Mouse (Mus musculus): ENCODE data around the gene Mep1a. TPM values are rescaled to one million over a fixed set of nuclear protein-coding genes. Genes with fewer than 3 reads are reported as not detected.
"Not testable (repeated sequence)": the region's sequence is repeated elsewhere in the genome, so short reads cannot be mapped to it uniquely, and the experiment has no call there.

Gene Mep1a
- polyA plus RNA-seq, 1 experiment from 2014 or later = not detected

DNA sequence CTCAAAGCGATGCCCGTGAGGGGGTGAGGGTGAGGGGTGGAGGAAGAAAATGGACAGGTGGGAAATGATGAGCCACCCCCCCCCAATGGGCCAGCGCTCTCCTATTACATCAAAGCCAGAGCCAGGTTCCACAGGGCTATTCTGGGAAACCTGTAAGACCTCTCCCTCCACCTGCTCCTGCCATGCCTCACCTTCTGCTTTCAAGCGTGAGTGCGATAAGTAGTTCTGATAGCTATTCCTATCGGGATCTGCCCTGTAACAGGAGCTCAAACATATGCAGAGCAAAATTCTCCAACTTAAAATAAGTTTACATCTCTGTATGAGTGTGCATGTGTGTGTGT, 2.0 kb upstream of the Mep1a start:
- Histone ChIP-seq H3K9me3 (replicated peaks) (no peaks in the 10 kb centered on the region), H3K4me1 (no peaks in the 10 kb centered on the region), H3K27me3 (no peaks in the 10 kb centered on the region), H3K36me3 (no peaks in the 10 kb centered on the region), H3K27ac (no peak overlapping the region), H3K9ac (no peak overlapping the region), H3K4me3 (no peak overlapping the region), H3K4me2 (replicated peaks) (no peak overlapping the region)
- WGBS = 77% methylated on average over 6 of the region's 6 CpGs
- no peak for ATAC-seq (ENCODE audit: low FRiP score)

DNA sequence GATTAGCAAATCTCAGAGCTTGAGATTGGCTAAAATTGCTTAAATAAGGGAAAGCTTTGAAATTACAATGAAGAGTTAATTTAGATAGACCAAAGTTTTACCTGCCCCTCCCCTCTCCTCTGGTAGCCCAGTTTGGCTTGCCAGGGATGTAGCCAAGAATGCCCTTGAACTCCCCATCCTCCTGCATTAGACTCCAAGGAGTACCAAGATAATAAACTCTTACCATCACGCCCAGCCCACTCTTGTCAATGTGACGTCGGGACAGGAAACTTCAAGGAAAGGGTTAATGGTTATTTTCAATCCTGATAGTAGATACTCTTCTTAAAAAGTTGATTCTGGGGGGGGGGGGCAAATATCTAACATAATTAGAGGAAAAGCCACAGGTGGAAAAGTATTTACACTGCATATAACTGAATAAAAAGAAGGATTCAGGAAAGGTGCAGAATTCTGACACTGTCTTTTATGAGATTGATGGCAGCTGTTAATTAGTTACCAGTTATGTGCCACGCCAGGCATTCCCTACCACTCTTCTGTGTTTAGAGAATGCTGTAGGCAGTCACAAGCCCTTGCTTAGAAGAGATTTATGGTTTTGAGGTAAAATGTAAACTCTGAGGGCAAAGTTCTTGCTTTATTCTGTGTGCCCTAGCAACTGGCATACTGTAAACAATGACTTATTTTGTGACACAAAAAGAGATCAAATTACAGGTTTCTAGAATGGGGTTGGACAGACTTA, 1.4 kb upstream of the Mep1a start:
- Histone ChIP-seq H3K9me3 (replicated peaks) (no peaks in the 10 kb centered on the region), H3K4me3 (no peak overlapping the region), H3K27me3 (no peaks in the 10 kb centered on the region), H3K4me1 (no peaks in the 10 kb centered on the region), H3K27ac (no peak overlapping the region), H3K4me2 (replicated peaks) (no peak overlapping the region), H3K9ac (no peak overlapping the region), H3K36me3 (no peaks in the 10 kb centered on the region)
- WGBS = 72% methylated on average over 4 of the region's 4 CpGs
- no peak for ATAC-seq (ENCODE audit: low FRiP score)

DNA sequence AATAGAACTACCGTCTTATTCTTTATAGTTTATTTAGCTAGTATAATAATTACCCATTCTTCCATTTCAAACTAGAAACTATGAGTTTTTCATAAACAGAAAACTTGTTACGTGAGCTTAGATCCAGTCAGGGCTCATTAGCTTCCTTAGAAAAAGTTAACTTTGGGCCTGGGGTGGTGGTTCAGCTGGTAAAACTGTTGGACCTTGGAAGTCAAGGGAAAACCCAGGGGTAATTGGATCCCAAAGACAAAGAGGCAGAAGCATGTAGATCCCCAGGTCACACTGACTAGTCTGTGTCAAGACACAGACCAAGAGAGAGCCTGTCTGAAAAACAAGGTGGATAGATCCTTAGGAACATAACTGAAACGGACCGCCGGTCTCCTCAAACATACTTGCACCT, 981 bp downstream of the Mep1a start:
- no peaks in the 10 kb centered on the region for H3K4me1 ChIP-seq
- ATAC-seq (ENCODE audit: low FRiP score) = no peak
- H3K4me2 ChIP-seq (replicated peaks) = no peak overlapping the region
- no peaks in the 10 kb centered on the region for H3K9me3 ChIP-seq (replicated peaks)
- H3K4me3 ChIP-seq = no peak overlapping the region
- H3K9ac ChIP-seq = no peak overlapping the region
- no peaks in the 10 kb centered on the region for H3K27me3 ChIP-seq
- 95% methylated on average over 5 of the region's 5 CpGs for WGBS
- H3K27ac ChIP-seq = no peak overlapping the region
- no peaks in the 10 kb centered on the region for H3K36me3 ChIP-seq

DNA sequence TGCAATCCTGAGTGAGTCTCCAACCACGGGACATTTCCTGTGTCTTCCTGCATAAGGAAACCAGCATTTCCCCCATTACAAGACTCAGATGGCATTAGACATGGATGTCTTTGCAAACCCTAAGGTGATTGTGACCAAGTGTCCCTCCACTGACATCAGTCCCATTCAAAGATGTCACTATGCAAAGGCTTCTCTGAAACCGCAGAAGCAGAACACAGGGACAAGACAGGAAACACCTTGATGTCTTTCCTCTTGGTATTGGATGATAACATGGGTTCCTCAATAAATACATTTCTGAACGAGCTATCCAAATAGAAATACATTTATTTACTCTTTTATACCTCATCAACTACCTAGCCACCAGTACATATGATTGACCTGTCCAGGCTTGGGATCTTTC, 1.4 kb downstream of the Mep1a start:
- Histone ChIP-seq H3K36me3 (no peaks in the 10 kb centered on the region), H3K27ac (no peak overlapping the region), H3K9me3 (replicated peaks) (no peaks in the 10 kb centered on the region), H3K4me2 (replicated peaks) (no peak overlapping the region), H3K9ac (no peak overlapping the region), H3K27me3 (no peaks in the 10 kb centered on the region), H3K4me3 (no peak overlapping the region), H3K4me1 (no peaks in the 10 kb centered on the region)
- WGBS = 81% methylated on average over 3 of the region's 3 CpGs
- no peak for ATAC-seq (ENCODE audit: low FRiP score)

DNA sequence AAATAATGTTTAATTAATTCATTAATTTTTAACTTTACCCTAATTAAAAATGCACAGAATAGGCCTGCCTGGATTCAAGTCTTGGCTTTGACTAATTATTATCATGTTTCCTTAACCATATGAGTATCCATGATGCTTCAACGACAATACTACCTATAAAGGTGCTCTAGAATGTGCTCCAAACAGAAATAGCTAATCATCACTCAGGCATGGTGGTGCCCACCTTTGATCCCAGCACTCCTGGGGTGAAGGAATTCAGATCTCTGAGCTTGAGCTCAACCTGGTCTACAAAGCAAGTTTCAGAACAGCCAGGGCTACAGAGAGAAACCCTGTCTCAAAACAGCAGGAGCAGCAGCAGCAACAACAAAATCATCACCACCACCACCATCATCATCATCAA, 2.1 kb downstream of the Mep1a start:
- Histone ChIP-seq H3K9ac (no peak overlapping the region), H3K4me2 (replicated peaks) (no peak overlapping the region), H3K4me3 (no peak overlapping the region), H3K27ac (no peak overlapping the region), H3K27me3 (no peaks in the 10 kb centered on the region), H3K9me3 (replicated peaks) (no peaks in the 10 kb centered on the region), H3K36me3 (no peaks in the 10 kb centered on the region), H3K4me1 (no peaks in the 10 kb centered on the region)
- WGBS = 87% methylated on average over 1 of the region's 1 CpGs
- ATAC-seq (ENCODE audit: low FRiP score) = no peak

DNA sequence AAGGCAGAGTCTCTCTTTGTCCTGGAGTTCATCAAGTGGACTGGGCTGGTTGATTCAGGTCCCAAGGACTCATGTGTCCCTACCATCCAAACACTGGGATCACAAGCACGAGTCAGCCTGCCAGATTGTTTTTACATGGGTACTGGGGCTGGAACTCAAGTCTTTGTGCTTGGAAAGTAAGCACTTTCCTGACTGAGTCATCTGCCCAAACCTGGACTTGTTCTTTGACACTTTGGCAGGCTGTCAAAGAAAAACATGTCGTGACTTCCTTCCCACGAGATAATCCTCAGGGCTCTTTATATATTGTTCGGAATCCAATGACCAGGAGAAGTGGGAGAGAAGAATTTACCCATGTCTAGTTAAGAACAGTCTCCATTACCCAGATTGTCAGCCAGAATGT, 5.1 kb downstream of the Mep1a start:
- H3K36me3 ChIP-seq = no peaks in the 10 kb centered on the region
- H3K4me1 ChIP-seq = no peaks in the 10 kb centered on the region
- no peak overlapping the region for H3K9ac ChIP-seq
- no peak overlapping the region for H3K4me2 ChIP-seq (replicated peaks)
- no peak for ATAC-seq (ENCODE audit: low FRiP score)
- H3K9me3 ChIP-seq (replicated peaks) = no peaks in the 10 kb centered on the region
- no peaks in the 10 kb centered on the region for H3K27me3 ChIP-seq
- no peak overlapping the region for H3K27ac ChIP-seq
- no peak overlapping the region for H3K4me3 ChIP-seq
- WGBS = 87% methylated on average over 4 of the region's 4 CpGs

DNA sequence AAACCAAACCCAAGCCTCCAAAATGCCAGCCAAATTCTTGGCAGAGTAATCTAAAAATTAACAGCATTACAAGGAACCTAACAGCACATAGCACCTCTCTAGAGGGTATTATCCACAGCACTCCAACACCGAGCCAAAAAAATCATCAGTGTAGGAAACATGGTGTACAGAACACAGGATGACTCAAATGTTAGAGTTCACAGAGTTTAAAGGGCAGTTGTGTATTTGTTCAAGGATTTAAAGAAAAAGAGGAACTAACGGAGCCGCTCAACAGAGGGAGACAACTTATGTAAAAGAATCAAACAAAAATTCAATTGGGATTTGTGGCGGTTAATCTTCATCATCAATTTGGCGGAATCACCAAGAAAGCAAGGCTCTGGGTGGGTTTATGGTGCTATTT, 7.1 kb downstream of the Mep1a start:
- H3K9ac ChIP-seq = no peak overlapping the region
- H3K27me3 ChIP-seq = no peaks in the 10 kb centered on the region
- H3K9me3 ChIP-seq (replicated peaks) = no peaks in the 10 kb centered on the region
- no peak for ATAC-seq (ENCODE audit: low FRiP score)
- H3K27ac ChIP-seq = no peak overlapping the region
- no peak overlapping the region for H3K4me2 ChIP-seq (replicated peaks)
- no peaks in the 10 kb centered on the region for H3K36me3 ChIP-seq
- 85% methylated on average over 5 of the region's 5 CpGs for WGBS
- H3K4me1 ChIP-seq = no peaks in the 10 kb centered on the region
- no peak overlapping the region for H3K4me3 ChIP-seq

DNA sequence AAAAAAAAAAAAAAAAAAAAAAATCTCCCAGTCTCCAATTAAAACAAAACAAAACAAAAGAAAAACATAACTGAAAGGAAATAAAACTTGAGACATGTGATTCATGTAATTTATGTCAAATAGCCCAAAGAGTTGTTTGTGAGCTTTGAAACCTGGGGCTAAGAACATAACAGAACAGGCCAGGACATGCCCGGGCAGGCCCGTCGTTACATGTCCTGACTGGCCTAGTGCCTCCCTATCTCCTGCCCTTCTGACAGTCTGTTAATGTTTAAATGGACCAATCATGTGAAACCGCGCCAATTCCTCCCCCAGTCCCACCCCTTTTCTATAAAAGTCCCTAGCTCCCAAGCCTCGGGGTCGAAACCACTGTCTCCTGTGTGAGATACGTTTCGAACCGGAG, 12.2 kb downstream of the Mep1a start:
- not testable (repeated sequence) for H3K4me2 ChIP-seq (replicated peaks); H3K4me1 ChIP-seq; H3K9me3 ChIP-seq (replicated peaks); H3K9ac ChIP-seq; H3K4me3 ChIP-seq; ATAC-seq (ENCODE audit: low FRiP score); H3K36me3 ChIP-seq; H3K27ac ChIP-seq; H3K27me3 ChIP-seq
- 100% methylated on average over 8 of the region's 10 CpGs for WGBS

DNA sequence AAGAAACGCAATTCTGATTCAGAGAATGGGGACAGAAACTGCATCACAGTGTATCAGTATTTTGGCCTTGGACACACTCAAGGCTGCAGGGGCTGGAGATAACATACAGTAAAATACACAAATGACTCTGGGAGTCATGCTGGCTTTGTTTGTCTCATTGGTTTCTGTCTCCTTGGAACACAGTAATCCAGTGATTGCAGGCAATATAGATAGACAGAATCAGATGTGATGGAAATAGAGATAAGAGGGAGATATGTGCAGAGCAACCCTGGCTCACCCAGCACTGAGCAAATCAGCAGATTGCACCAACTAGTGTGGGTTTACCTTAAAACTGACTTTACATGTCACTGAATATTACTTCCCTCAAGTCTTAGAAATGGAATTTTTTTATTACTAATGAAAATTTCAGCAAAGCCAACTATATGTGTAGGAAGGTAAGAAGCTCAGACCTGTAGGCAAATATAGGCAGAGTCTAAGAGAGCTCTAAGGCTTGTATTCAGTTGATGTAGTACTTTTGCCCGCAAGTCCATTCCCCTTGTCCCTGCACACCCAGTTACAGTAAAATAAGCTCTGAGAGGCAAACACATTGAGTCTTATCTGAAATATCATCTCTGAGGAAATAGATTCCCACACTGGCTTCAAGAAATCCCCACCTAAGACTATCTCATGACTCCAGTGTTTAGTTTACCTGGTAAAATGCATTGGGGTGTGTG, 14.0 kb downstream of the Mep1a start:
- Histone ChIP-seq H3K27ac (no peak overlapping the region), H3K27me3 (no peaks in the 10 kb centered on the region), H3K9ac (no peak overlapping the region), H3K36me3 (no peaks in the 10 kb centered on the region), H3K4me1 (no peaks in the 10 kb centered on the region), H3K4me2 (replicated peaks) (no peak overlapping the region), H3K9me3 (replicated peaks) (no peaks in the 10 kb centered on the region), H3K4me3 (no peak overlapping the region)
- 82% methylated on average over 2 of the region's 2 CpGs for WGBS
- no peak for ATAC-seq (ENCODE audit: low FRiP score)

DNA sequence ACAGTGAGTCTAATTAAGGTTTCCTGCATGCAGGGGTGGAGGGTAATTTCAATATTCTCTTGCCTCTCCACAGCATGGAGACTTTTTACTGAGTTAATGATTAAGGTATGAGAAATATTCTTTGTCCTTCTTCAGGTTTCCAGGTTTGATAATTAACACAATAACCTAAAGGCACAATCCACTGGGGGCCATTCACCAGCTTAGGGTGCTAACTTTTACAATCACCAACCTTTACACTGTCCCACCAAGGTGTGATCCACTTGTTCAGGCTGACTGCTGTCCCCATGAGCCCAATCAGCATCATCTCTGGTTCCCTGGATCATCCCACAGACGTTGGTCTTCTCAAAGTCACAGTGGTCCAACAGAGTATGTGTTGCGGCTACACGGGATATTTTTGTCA, 16.6 kb downstream of the Mep1a start:
- Histone ChIP-seq H3K36me3 (no peaks in the 10 kb centered on the region), H3K9me3 (replicated peaks) (no peaks in the 10 kb centered on the region), H3K9ac (no peak overlapping the region), H3K27ac (no peak overlapping the region), H3K27me3 (no peaks in the 10 kb centered on the region), H3K4me3 (no peak overlapping the region), H3K4me2 (replicated peaks) (no peak overlapping the region), H3K4me1 (no peaks in the 10 kb centered on the region)
- ATAC-seq (ENCODE audit: low FRiP score) = no peak
- WGBS = 84% methylated on average over 3 of the region's 3 CpGs

DNA sequence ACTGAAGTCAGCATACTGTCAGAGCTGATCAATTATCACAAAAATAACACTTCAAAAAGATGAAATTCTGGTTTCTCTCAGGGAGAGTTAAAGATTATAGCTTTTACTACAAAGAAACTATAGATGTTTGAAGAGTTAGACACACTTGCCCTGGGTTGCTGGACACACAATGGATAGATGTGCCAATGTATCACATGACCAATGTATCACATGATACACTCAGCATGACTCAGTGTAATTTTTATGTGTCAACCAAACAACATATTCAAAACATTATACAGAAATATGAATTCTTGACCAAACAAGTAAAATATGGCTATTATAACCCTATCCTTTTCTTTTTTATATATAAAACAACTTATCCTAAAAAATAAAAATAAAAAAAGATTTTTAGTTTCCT, 25.0 kb downstream of the Mep1a start:
- Histone ChIP-seq H3K9ac (no peak overlapping the region), H3K36me3 (no peaks in the 10 kb centered on the region), H3K27ac (no peak overlapping the region), H3K27me3 (no peaks in the 10 kb centered on the region), H3K9me3 (replicated peaks) (no peaks in the 10 kb centered on the region), H3K4me2 (replicated peaks) (no peak overlapping the region), H3K4me3 (no peak overlapping the region), H3K4me1 (no peaks in the 10 kb centered on the region)
- ATAC-seq (ENCODE audit: low FRiP score) = no peak

DNA sequence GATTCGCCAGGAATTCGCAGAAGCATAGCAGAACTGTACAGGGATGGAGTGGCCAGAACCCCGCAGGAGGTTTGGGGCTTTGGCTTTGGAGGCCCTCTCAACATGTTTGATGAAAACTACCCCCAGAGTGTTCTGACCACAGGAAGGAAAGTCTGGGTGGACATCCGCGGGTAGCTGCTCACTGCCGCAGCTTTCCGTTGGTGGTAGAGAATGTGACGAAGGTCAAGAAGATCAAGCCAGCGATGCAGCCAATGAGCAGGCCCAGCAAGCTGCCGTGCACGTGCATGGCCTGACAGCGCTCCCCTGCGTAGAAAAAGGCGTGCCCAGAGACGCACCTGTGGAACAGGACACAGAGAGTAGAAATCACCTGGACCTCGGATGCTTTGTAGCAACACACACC, 27.8 kb downstream of the Mep1a start:
- ATAC-seq (ENCODE audit: low FRiP score) = no peak
- whole genome bisulfite sequencing = 94% methylated on average over 16 of the region's 16 CpGs
- Histone ChIP-seq H3K27ac (no peak overlapping the region), H3K9me3 (replicated peaks) (no peaks in the 10 kb centered on the region), H3K27me3 (no peaks in the 10 kb centered on the region), H3K4me2 (replicated peaks) (no peak overlapping the region), H3K4me1 (no peaks in the 10 kb centered on the region), H3K36me3 (no peaks in the 10 kb centered on the region), H3K9ac (no peak overlapping the region), H3K4me3 (no peak overlapping the region)

DNA sequence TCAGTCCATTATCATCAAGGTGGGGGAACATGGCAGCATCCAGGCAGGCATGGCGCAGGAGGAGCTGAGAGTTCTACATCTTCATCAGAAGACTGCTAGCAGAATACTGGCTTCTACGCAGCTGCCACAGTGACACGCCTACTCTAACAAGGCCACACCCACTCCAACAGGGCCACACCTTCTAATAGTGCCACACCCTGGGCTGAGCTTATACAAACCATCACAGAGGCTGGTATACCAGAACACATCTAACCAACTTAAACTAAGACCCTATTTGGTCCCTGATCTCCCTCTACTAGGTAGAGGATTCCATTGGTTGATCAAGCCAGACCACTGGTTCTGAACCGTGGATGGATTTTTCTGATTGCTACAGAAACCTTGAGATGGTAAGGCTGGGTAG, 30.1 kb downstream of the Mep1a start:
- no peak for ATAC-seq (ENCODE audit: low FRiP score)

More for the DNA sequence above, 30.1 kb downstream of the Mep1a start:
- no peaks in the 10 kb centered on the region for H3K27me3 ChIP-seq
- no peak overlapping the region for H3K4me2 ChIP-seq (replicated peaks)
- no peak overlapping the region for H3K27ac ChIP-seq
- 88% methylated on average over 4 of the region's 4 CpGs for WGBS
- no peaks in the 10 kb centered on the region for H3K4me1 ChIP-seq
- H3K4me3 ChIP-seq = no peak overlapping the region
- H3K9me3 ChIP-seq (replicated peaks) = no peaks in the 10 kb centered on the region
- H3K9ac ChIP-seq = no peak overlapping the region
- no peaks in the 10 kb centered on the region for H3K36me3 ChIP-seq

Data from hindbrain, embryonic 12.5 days (tissue).